Mouse (Mus musculus) MEL (cell line): ENCODE results near the gene Tifab. TPM values are rescaled to one million over a fixed set of nuclear protein-coding genes. Genes with fewer than 3 reads are reported as not detected.

ENCODE experiments used
- DNase-seq: peaks from one replicate; pipeline ENCODE4 v3.0.0; 2011; ENCODE audit warnings: low read depth, low spot score
- H3K27ac ChIP-seq: 2 replicates; pipeline ENCODE4 v1.5.1; 2012; ENCODE audit warnings: low read depth, mild to moderate bottlenecking, control low read depth, low read length, moderate library complexity; ENCODE audit not compliant: control insufficient read depth
- H3K27me3 ChIP-seq, 2 experiments: fragments of 150-350 bp in 1 of 2; sonication (generic) in 1 of 2; 2 replicates each; pipeline ENCODE4 v1.6.1; 2012; ENCODE audit warnings: low read length in 2 of 2, mild to moderate bottlenecking in 2 of 2, improper control_type of control experiment in 1 of 2, moderate library complexity in 1 of 2; ENCODE audit not compliant: insufficient read depth in 2 of 2, control insufficient read depth in 1 of 2
- H3K36me3 ChIP-seq, 2 experiments: 2 replicates each; pipeline ENCODE4 v1.6.1; 2012 to 2014; ENCODE audit warnings: low read length in 2 of 2, improper control_type of control experiment in 1 of 2, inconsistent platforms in 1 of 2, mild to moderate bottlenecking in 1 of 2; ENCODE audit not compliant: insufficient read depth in 2 of 2, control insufficient read depth in 1 of 2
- H3K4me1 ChIP-seq, 2 experiments: fragments of 150-350 bp in 1 of 2; sonication (generic) in 1 of 2; 2 replicates each; pipeline ENCODE4 v1.6.1; 2012; ENCODE audit warnings: low read length in 2 of 2, improper control_type of control experiment in 1 of 2, mild to moderate bottlenecking in 1 of 2; ENCODE audit not compliant: insufficient read depth in 2 of 2, control insufficient read depth in 1 of 2
- H3K4me3 ChIP-seq, 2 experiments: fragments of 150-350 bp in 1 of 2; sonication (generic) in 1 of 2; 2 replicates each; pipeline ENCODE4 v1.5.1; 2012; ENCODE audit warnings: low read depth in 2 of 2, low read length in 2 of 2, mild to moderate bottlenecking in 2 of 2, moderate library complexity in 2 of 2, control low read depth in 1 of 2, improper control_type of control experiment in 1 of 2; ENCODE audit not compliant: control insufficient read depth in 1 of 2, insufficient read depth in 1 of 2
- H3K79me2 ChIP-seq: 2 replicates; pipeline ENCODE4 v1.6.1; 2012; ENCODE audit warnings: mild to moderate bottlenecking, low read length, moderate library complexity; ENCODE audit not compliant: control insufficient read depth, poor library complexity, insufficient read depth
- H3K9ac ChIP-seq: 2 replicates; pipeline ENCODE4 v1.6.1; 2012; ENCODE audit warnings: low read depth, mild to moderate bottlenecking, control low read depth, low read length, moderate library complexity; ENCODE audit not compliant: control insufficient read depth, poor library complexity, severe bottlenecking
- H3K9me3 ChIP-seq: fragments of 150-350 bp; sonication (generic); replicated peaks from 2 replicates; pipeline ENCODE4 v1.6.1; 2012; ENCODE audit warnings: mild to moderate bottlenecking, low read length, improper control_type of control experiment, moderate library complexity; ENCODE audit not compliant: insufficient read depth
- BHLHE40 ChIP-seq: IDR thresholded peaks from 2 replicates; pipeline ENCODE4 v1.6.1; 2012; ENCODE audit warnings: low read depth, mild to moderate bottlenecking, inconsistent platforms, low read length, improper control_type of control experiment, borderline replicate concordance
- CHD2 ChIP-seq: IDR thresholded peaks from 2 replicates; pipeline ENCODE4 v1.6.1; 2011; ENCODE audit warnings: low read length, improper control_type of control experiment
- E2F4 ChIP-seq: IDR thresholded peaks from 2 replicates; pipeline ENCODE4 v1.6.1; 2011; ENCODE audit warnings: low read depth, low read length, improper control_type of control experiment, borderline replicate concordance
- ELF1 ChIP-seq: IDR thresholded peaks from 2 replicates; pipeline ENCODE4 v1.6.1; 2014; ENCODE audit warnings: low read depth, mild to moderate bottlenecking, inconsistent platforms, low read length, improper control_type of control experiment, moderate library complexity
- ETS1 ChIP-seq: IDR thresholded peaks from 2 replicates; pipeline ENCODE4 v1.6.1; 2012; ENCODE audit warnings: low read depth, mild to moderate bottlenecking, inconsistent platforms, low read length, improper control_type of control experiment, moderate library complexity
- GATA1 ChIP-seq: IDR thresholded peaks from 2 replicates; pipeline ENCODE4 v1.6.1; 2011; ENCODE audit warnings: low read depth, low read length, improper control_type of control experiment
- HCFC1 ChIP-seq: IDR thresholded peaks from 2 replicates; pipeline ENCODE4 v1.6.1; 2012; ENCODE audit warnings: low read depth, mild to moderate bottlenecking, inconsistent platforms, low read length, improper control_type of control experiment, moderate library complexity
- JUND ChIP-seq: IDR thresholded peaks from 2 replicates; pipeline ENCODE4 v1.6.1; 2011; ENCODE audit warnings: low read depth, mild to moderate bottlenecking, improper control_type of control experiment, low read length
- MAZ ChIP-seq: IDR thresholded peaks from 2 replicates; pipeline ENCODE4 v1.6.1; 2012; ENCODE audit warnings: low read depth, mild to moderate bottlenecking, inconsistent platforms, low read length, improper control_type of control experiment
- MXI1 ChIP-seq: IDR thresholded peaks from 2 replicates; pipeline ENCODE4 v1.6.1; 2011; ENCODE audit warnings: mild to moderate bottlenecking, low read depth, low read length, improper control_type of control experiment
- MYB ChIP-seq: IDR thresholded peaks from 2 replicates; pipeline ENCODE4 v1.6.1; 2011; ENCODE audit warnings: mild to moderate bottlenecking, low read depth, low read length, improper control_type of control experiment
- NELFE ChIP-seq: IDR thresholded peaks from 2 replicates; pipeline ENCODE4 v1.6.1; 2011; ENCODE audit warnings: low read depth, low read length, improper control_type of control experiment
- POLR2AphosphoS2 ChIP-seq: IDR thresholded peaks from 2 replicates; pipeline ENCODE4 v1.6.1; 2011; ENCODE audit warnings: low read length, improper control_type of control experiment
- POLR2AphosphoS5 ChIP-seq: IDR thresholded peaks from 2 replicates; pipeline ENCODE4 v1.6.1; 2012; ENCODE audit warnings: low read depth, borderline replicate concordance, mild to moderate bottlenecking, inconsistent platforms, low read length, moderate library complexity, mixed read lengths
- RCOR1 ChIP-seq: IDR thresholded peaks from 2 replicates; pipeline ENCODE4 v1.6.1; 2012; ENCODE audit warnings: low read depth, mild to moderate bottlenecking, inconsistent platforms, low read length, improper control_type of control experiment
- SIN3A ChIP-seq: IDR thresholded peaks from 2 replicates; pipeline ENCODE4 v1.6.1; 2012; ENCODE audit warnings: low read length, improper control_type of control experiment, inconsistent platforms
- TBP ChIP-seq: IDR thresholded peaks from 2 replicates; pipeline ENCODE4 v1.8.0; 2011; ENCODE audit warnings: low read depth, low read length, improper control_type of control experiment
- TCF12 ChIP-seq: IDR thresholded peaks from 2 replicates; pipeline ENCODE4 v1.6.1; 2014; ENCODE audit warnings: low read depth, mild to moderate bottlenecking, inconsistent platforms, low read length, improper control_type of control experiment, moderate library complexity
- UBTF ChIP-seq: IDR thresholded peaks from 2 replicates; pipeline ENCODE4 v1.6.1; 2012; ENCODE audit warnings: low read depth, mild to moderate bottlenecking, inconsistent platforms, low read length, improper control_type of control experiment, moderate library complexity, borderline replicate concordance; ENCODE audit not compliant: insufficient read depth
- USF2 ChIP-seq, 2 experiments: IDR thresholded peaks; 2 replicates each; pipeline ENCODE4 v1.6.1; 2011 to 2012; ENCODE audit warnings: improper control_type of control experiment in 2 of 2, low read length in 2 of 2, borderline replicate concordance in 1 of 2, inconsistent platforms in 1 of 2, low read depth in 1 of 2, mild to moderate bottlenecking in 1 of 2; ENCODE audit not compliant: insufficient read depth in 1 of 2
- ZC3H11A ChIP-seq: IDR thresholded peaks from 2 replicates; pipeline ENCODE4 v1.6.1; 2012; ENCODE audit warnings: low read depth, mild to moderate bottlenecking, inconsistent platforms, low read length, improper control_type of control experiment
- ZKSCAN1 ChIP-seq: IDR thresholded peaks from 2 replicates; pipeline ENCODE4 v1.6.1; 2012; ENCODE audit warnings: low read depth, mild to moderate bottlenecking, inconsistent platforms, low read length, improper control_type of control experiment, moderate library complexity
- ZMIZ1 ChIP-seq: IDR thresholded peaks from 2 replicates; pipeline ENCODE4 v1.6.1; 2012; ENCODE audit warnings: low read depth, mild to moderate bottlenecking, inconsistent platforms, low read length, improper control_type of control experiment, moderate library complexity
- ZNF384 ChIP-seq: IDR thresholded peaks from 2 replicates; pipeline ENCODE4 v1.6.1; 2012; ENCODE audit warnings: low read depth, mild to moderate bottlenecking, inconsistent platforms, low read length, improper control_type of control experiment
- polyA plus RNA-seq, 2 experiments: library from polyadenylated mRNA; stranded (reverse) in 1 of 2; unstranded in 1 of 2; fragments of >175 nt in 1 of 2; fragments of >200 nt in 1 of 2; gene quantifications; 2 replicates each; pipeline versions ENCODE4 v1.2.1 to v1.2.4; 2012; ENCODE audit warnings: low replicate concordance in 2 of 2, low read depth in 1 of 2; ENCODE audit not compliant: insufficient read length in 2 of 2, insufficient read depth in 1 of 2, missing spikeins in 1 of 2
- total RNA-seq: library from RNA; depleted of rRNA; stranded (reverse); fragments of 300-350 nt; gene quantifications from 2 replicates; pipeline ENCODE4 v1.2.3, GENCODE M21; 2012

Tifab gene
- total and polyA plus RNA-seq, 3 experiments = not detected

DNA sequence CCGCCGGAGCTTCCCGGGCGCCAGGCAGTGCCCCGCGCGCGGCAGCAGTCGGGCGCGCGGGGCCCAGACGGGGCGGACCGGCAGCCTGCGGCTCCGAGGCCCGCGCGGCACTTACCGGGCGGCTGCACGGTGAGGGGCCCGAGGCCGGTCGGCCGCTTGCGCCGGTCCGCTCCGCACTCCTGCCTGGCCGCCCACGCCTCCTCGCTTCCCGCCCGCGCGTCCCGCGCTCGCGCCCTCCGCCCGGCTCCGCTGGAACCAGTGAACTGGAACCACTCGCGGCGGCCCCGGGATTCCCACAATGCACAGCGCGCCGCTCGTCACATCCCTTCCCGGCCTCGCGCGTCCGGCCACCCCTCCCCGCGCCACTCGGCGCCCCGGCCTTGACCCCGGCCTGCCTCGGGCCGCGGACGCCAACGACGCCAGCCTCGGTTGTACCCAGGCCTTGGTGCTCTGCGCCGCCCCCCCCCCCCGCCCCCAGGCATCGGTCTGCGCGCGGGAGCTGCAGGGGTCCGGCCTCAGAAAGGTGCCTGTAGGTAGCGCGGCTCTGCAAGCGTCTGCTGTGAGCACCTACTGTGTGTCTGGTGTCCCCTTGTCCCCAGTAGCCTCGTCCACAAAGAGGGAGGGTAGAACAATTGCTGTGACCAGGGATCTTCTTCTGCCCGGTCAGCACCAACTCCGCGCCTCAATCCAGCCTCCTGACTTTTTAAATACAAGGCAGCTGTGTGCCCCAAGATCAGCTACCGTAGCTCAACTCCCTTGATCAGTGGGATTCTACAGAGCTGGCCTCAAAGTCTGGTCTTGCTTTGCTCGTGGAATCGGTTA lies 43.2 kb downstream of the Tifab start (continued):
- TF ChIP-seq ZKSCAN1 (peak; percentile 90), ELF1 (no peak), TCF12 (peak; percentile 35; the same call in 1 of the 2 replicates), ZMIZ1 (no peak), GATA1 (no peak), USF2 (IDR thresholded peaks at IDR 0.05; ENCODE audit: borderline replicate concordance in 1 of 2, insufficient read depth in 1 of 2, low read depth in 1 of 2, low read length in 2 of 2) (no peak), E2F4 (no peak), ETS1 (no peak), SIN3A (peak; percentile 19; the same call in 1 of the 2 replicates), ZNF384 (no peak), RCOR1 (no peak), POLR2AphosphoS2 (no peak), CHD2 (no peak), TBP (no peak), MAZ (no peak), POLR2AphosphoS5 (no peak), NELFE (peak; percentile 76), ZC3H11A (no peak), JUND (no peak), MYB (no peak), BHLHE40 (no peak)

DNA sequence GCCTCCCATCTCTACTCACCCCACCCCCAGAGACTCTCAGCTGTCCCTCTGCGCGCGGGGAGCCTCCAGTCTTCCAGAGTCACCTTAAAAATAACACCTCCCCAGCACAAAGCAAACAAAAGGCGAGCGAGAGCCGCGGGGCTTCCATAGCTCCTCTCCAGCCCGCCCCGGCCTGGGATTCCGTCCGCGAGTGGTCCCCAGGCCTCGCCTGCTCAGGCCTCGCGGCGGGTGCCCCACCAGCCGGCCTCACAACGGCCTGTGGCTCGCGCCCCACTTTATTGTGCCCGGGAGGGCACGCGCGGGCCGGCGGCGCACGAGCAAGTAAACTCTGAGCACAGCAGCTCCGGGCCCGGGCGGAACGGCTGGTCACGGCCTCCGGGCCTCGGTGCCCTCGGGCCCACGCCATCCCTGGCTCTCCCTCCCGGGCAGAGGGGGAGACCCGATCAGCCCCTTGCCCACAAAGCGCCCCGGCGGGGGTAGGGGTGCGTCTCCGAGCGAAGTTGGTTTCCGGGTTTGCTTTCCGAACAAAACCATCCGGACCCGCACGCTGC lies 44.0 kb downstream of the Tifab start:
- Histone ChIP-seq H3K27ac (peak overlapping the region; percentile 43), H3K36me3 (peaks cover 0 to 5% of the 10 kb centered on the region in 2 experiments), H3K9ac (peak overlapping the region; percentile 98), H3K4me1 (peaks cover 0 to 6% of the 10 kb centered on the region in 2 experiments; a peak in 3 of 4 replicates), H3K9me3 (no peaks in the 10 kb centered on the region), H3K79me2 (peaks cover 49% of the 10 kb centered on the region), H3K4me3 (peak overlapping the region; percentile 93 to 96), H3K27me3 (peaks cover 2% of the 10 kb centered on the region in 2 experiments; a peak in 2 of 4 replicates)
- peak; percentile 50 for DNase-seq
- TF ChIP-seq POLR2AphosphoS5 (no peak), MYB (no peak), ZC3H11A (no peak), ETS1 (no peak), MAZ (no peak), HCFC1 (no peak), SIN3A (0 out of 2 replicates have a peak, but pooled peaks have one; percentile 10), UBTF (no peak), JUND (no peak), MXI1 (peak; percentile 19; the same call in 1 of the 2 replicates)
